ENCODE assay signal across 29 mouse cellular contexts in genomic region chr5:111880268-111880667, GRCm38 (mm10).
DNase-seq lines count a peak whose midpoint lies in the region; TF ChIP-seq lines count a peak whose summit lies in the region.
"Had no signal": no experiment of that assay in that cellular context is flagged by ENCODE, and none has a peak within 500 bp of the region (broad histone marks: within the 10 kb centered on the region; RNA-seq: fewer than 3 reads in every experiment).

No protein-coding gene starts in this region.

- peaks cover 21% of the 10 kb centered on the region for H3K4me1 ChIP-seq in embryonic fibroblast, embryonic 13.5 days (ENCODE audit: control insufficient read depth, insufficient read depth, low read length)
- H3K4me1 ChIP-seq: liver, embryonic 13.5 days had no signal

- H3K27ac ChIP-seq in embryonic fibroblast, embryonic 13.5 days (ENCODE audit: insufficient read depth, low read length) = peak overlapping the region; percentile 89
- H3K27ac ChIP-seq: forebrain, embryonic 12.5 days; heart, embryonic 10.5 days; heart, embryonic 15.5 days; limb, embryonic 15.5 days; liver, embryonic 13.5 days; macrophage; neural tube, embryonic 12.5 days had no signal

- peak; percentile 51 for DNase-seq in heart, adult 8-10 months (ENCODE audit: low spot score)
- DNase-seq in heart, postnatal 4 days = no peak
- DNase-seq in 3T3-L1 (ENCODE audit: low read depth, low spot score) = peak; percentile 90
- DNase-seq in NIH3T3 (ENCODE audit: low read depth) = peak; percentile 34
- no peak for DNase-seq in cerebellum, postnatal 25 days
- DNase-seq in thymus, adult 18-20 months = no peak
- no peak for DNase-seq in neural tube, embryonic 10.5 days (ENCODE audit: extremely low spot score, low spot score)
- DNase-seq: adrenal gland, postnatal 25 days; cerebellum, adult 2 months; cerebellum, postnatal 36 days; kidney, adult 2 months; kidney, postnatal 4 days; layer of hippocampus, postnatal 36 days; left cerebral cortex, postnatal 4 days; liver, embryonic 13.5 days; lung, adult 2 months; lung, postnatal 10 days; midbrain, embryonic 14.5 days; right cerebral cortex, adult 18-20 months; thymus, postnatal 4 days had no signal

- TF ChIP-seq CTCF in embryonic fibroblast, embryonic 13.5 days (IDR thresholded peaks at IDR 0.05; ENCODE audit: borderline replicate concordance, insufficient read depth, low read length) = no peak

- 0 out of 2 replicates have a peak, but pooled peaks have one; percentile 21 for TF ChIP-seq POLR2A in embryonic fibroblast, embryonic 13.5 days (IDR thresholded peaks at IDR 0.05; ENCODE audit: low read depth, low read length)

- H3K4me3 ChIP-seq in embryonic fibroblast, embryonic 13.5 days (ENCODE audit: insufficient read depth, low read length) = no peak overlapping the region
- H3K4me3 ChIP-seq: embryonic facial prominence, embryonic 12.5 days; erythroblast, embryonic 14.5 days; forebrain, embryonic 12.5 days; heart, embryonic 10.5 days; heart, embryonic 15.5 days; limb, embryonic 15.5 days; liver, embryonic 13.5 days; neural tube, embryonic 12.5 days had no signal

Comparison
In these comparisons a context has a peak if more than half of its experiments do, and no peak if none do; other contexts are left out.
1. DNase-seq: peak in heart, adult 8-10 months (single experiment), 3T3-L1 (single experiment) and NIH3T3 (single experiment); none in heart, postnatal 4 days (single experiment), cerebellum, postnatal 25 days (0 of 2), thymus, adult 18-20 months (0 of 2) and neural tube, embryonic 10.5 days (single experiment).